Mouse (Mus musculus): ENCODE data around the gene H2-T22.

DNA sequence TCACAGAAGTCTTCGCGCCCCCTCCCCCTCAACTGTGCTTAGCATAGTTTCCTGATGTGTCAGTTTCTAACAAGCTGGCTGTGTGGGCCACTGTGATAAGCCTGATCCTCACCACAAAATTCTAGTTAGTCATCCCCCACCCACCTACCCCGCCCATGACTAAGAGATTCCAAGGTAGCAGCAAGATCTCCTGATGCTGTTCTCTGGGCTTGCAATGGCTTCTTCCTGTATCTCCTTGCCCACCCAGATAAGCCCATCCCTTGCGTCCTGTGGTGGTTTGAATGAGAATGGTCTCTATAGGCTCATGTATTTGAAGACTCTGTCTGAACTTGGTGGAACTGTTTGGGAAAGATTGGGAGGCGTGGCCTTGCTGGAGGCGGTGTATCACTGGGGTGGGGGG, 40.6 kb downstream of the H2-T22 start:
- no peak for TF ChIP-seq CTCF (IDR thresholded peaks at IDR 0.05; ENCODE audit: insufficient read depth, low read depth, low read length)
- no peak for TF ChIP-seq POLR2A (IDR thresholded peaks at IDR 0.05; ENCODE audit: insufficient read depth, low read depth, low read length)

Measured in olfactory bulb, adult 2 months (tissue).